Comparison of ENCODE assay signal across 9 mouse cellular contexts in the genomic region with DNA sequence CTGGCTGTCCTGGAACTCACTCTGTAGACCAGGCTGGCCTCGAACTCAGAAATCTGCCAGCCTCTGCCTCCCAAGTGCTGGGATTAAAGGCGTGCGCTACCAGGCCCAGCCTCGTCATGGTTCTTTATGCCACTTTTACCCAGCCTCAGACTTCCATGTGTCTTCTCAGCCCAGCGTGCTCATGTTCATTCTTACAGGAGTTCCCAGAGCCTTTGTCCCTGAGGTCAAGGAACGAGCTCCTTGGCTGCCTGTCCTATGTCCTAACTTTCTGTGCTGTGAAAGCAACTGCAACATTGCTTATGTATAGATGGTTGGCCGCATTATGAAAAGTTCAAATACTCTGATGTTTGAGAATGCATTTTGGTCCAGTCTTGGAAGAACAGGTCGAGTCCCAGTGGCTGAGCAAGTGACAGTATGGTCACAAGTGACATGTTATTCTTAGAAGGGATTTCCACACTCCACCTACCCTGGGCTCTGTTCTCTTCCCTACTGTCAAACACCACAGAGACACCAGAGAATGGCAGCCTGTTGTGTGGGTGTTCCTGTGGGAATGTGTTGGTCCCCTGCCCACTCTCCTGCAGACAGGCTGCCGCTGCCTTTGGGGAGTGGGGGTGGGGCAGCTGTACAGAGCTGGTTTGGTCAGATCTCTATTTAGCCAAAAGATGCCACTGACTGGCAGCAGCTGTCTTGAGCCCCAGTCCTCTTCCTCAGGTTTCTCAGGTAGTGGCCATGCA.
DNase-seq lines count a peak whose midpoint lies in the region; ATAC-seq and TF ChIP-seq lines count a peak whose summit lies in the region.
"Had no signal": no experiment of that assay in that cellular context is flagged by ENCODE, and none has a peak within 500 bp of the region (broad histone marks: within the 10 kb centered on the region; RNA-seq: fewer than 3 reads in every experiment).

No protein-coding gene starts in this region.

- no peaks in the 10 kb centered on the region for H3K27me3 ChIP-seq in liver, adult 2 months (ENCODE audit: control insufficient read depth, insufficient read depth, low read length)
- H3K27me3 ChIP-seq in forebrain, embryonic 15.5 days, result no peaks in the 10 kb centered on the region
- no peaks in the 10 kb centered on the region for H3K27me3 ChIP-seq in heart, embryonic 16.5 days (ENCODE audit: control insufficient read depth, insufficient read depth, low read length)
- H3K27me3 ChIP-seq: liver, embryonic 15.5 days had no signal

- peaks cover 6% of the 10 kb centered on the region; the same call in 1 of the 2 replicates for H3K36me3 ChIP-seq in liver, adult 2 months (ENCODE audit: control insufficient read depth, insufficient read depth, low read length)
- H3K36me3 ChIP-seq in forebrain, embryonic 15.5 days, result no peaks in the 10 kb centered on the region
- H3K36me3 ChIP-seq in heart, embryonic 16.5 days (ENCODE audit: control insufficient read depth, insufficient read depth), result peaks cover 2% of the 10 kb centered on the region; the same call in 1 of the 2 replicates

- WGBS in liver, adult 2 months, result 64% methylated on average over 9 of the region's 9 CpGs
- WGBS in forebrain, embryonic 15.5 days, result 75% methylated on average over 9 of the region's 9 CpGs
- 70% methylated on average over 9 of the region's 9 CpGs for WGBS in heart, embryonic 16.5 days

- H3K4me3 ChIP-seq in liver, adult 2 months (ENCODE audit: insufficient read depth, low read depth, low read length), result no peak overlapping the region
- no peak overlapping the region for H3K4me3 ChIP-seq in forebrain, embryonic 15.5 days
- no peak overlapping the region for H3K4me3 ChIP-seq in heart, embryonic 16.5 days (ENCODE audit: low read length)
- H3K4me3 ChIP-seq: liver, embryonic 15.5 days had no signal

- H3K4me1 ChIP-seq in liver, adult 2 months (ENCODE audit: control insufficient read depth, insufficient read depth, low read length), result peaks cover 28% of the 10 kb centered on the region
- peaks cover 50% of the 10 kb centered on the region for H3K4me1 ChIP-seq in forebrain, embryonic 15.5 days
- peaks cover 29% of the 10 kb centered on the region for H3K4me1 ChIP-seq in heart, embryonic 16.5 days (ENCODE audit: control insufficient read depth, insufficient read depth, low read length)

- peaks cover 66% of the 10 kb centered on the region for H3K79me2 ChIP-seq in liver, adult 2 months (ENCODE audit: control insufficient read depth, insufficient read depth, low read length)

- no peak overlapping the region for H3K27ac ChIP-seq in liver, adult 2 months (replicated peaks; ENCODE audit: insufficient read depth, low read depth, low read length)
- H3K27ac ChIP-seq in forebrain, embryonic 15.5 days (replicated peaks), result 0 out of 2 replicates have a peak overlapping the region, but pooled peaks have one; percentile 2
- H3K27ac ChIP-seq in heart, embryonic 16.5 days (ENCODE audit: low read length), result peak overlapping the region; percentile 59; the same call in 1 of the 2 replicates
- H3K27ac ChIP-seq: liver, embryonic 15.5 days had no signal

- no peak for TF ChIP-seq POLR2A in liver, adult 2 months (IDR thresholded peaks at IDR 0.05; ENCODE audit: extremely low read depth, insufficient read depth, low read length)

- peak; percentile 48 for DNase-seq in liver, adult 2 months (ENCODE audit: extremely low read depth, low read depth, low spot score)
- no peak for DNase-seq in liver
- DNase-seq in left cerebral cortex, postnatal 25 days (ENCODE audit: low spot score in 2 of 2), result peak; percentile 84 to 97
- no peak for DNase-seq in spleen, postnatal 10 days (ENCODE audit: low spot score in 2 of 2)
- no peak for DNase-seq in B cell, adult 2 months

- intact Hi-C loops in left cerebral cortex, postnatal 25 days (cut with DNase I), result loop anchor here (5.0 kb wide), 2 partner anchors 65 to 215 kb away; no protein-coding TSS in a partner anchor

- no peak for TF ChIP-seq CTCF in liver, adult 2 months (IDR thresholded peaks at IDR 0.05; ENCODE audit: low read depth, low read length)

- no peak for ATAC-seq in forebrain, embryonic 15.5 days (replicated peaks)
- ATAC-seq in heart, embryonic 16.5 days (replicated peaks; ENCODE audit: extremely low read depth, insufficient read depth, low FRiP score), result peak; percentile 18; the same call in 1 of the 2 replicates
- ATAC-seq in inflammation-experienced regulatory T-cells, adult 6 months, result no peak

- no peaks in the 10 kb centered on the region for H3K9me3 ChIP-seq in forebrain, embryonic 15.5 days
- H3K9me3 ChIP-seq in heart, embryonic 16.5 days (replicated peaks; ENCODE audit: control insufficient read depth, low read length), result no peaks in the 10 kb centered on the region
- H3K9me3 ChIP-seq: liver, embryonic 15.5 days had no signal

- H3K4me2 ChIP-seq in forebrain, embryonic 15.5 days (replicated peaks), result no peak overlapping the region
- H3K4me2 ChIP-seq in heart, embryonic 16.5 days (ENCODE audit: low read depth, low read length), result no peak overlapping the region
- H3K4me2 ChIP-seq: liver, embryonic 15.5 days had no signal

- H3K9ac ChIP-seq in liver, adult 2 months (ENCODE audit: low read depth, low read length), result no peak overlapping the region
- H3K9ac ChIP-seq in forebrain, embryonic 15.5 days (replicated peaks), result no peak overlapping the region
- H3K9ac ChIP-seq in heart, embryonic 16.5 days (ENCODE audit: low read length), result no peak overlapping the region
- H3K9ac ChIP-seq: liver, embryonic 15.5 days had no signal

Comparison
In these comparisons a context has a peak if more than half of its experiments do, and no peak if none do; other contexts are left out.
1. DNase-seq: peak in liver, adult 2 months (single experiment) and left cerebral cortex, postnatal 25 days (2 of 2); none in liver (single experiment), spleen, postnatal 10 days (0 of 2) and B cell, adult 2 months (0 of 2).